ENCODE assay signal across 26 mouse cellular contexts in the genomic region with DNA sequence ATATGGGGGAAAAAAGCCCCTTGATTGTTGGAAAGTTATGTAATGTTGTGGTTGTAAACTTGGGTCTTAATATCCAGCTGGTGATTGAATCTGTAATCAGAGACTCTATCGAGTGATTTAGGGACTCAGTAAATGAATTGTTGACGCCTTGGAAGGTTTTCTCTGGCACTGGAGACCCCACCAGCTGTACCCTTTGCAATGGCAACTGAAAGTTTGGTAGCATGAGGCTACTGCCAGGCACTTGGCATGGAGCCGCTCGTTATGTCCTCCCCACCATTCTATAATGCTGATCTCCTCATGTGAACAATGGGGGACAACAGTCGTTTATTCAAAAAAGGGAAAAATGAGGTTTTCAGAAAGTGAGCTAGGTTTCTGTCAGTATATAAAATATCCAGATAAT.
DNase-seq lines count a peak whose midpoint lies in the region; ATAC-seq and TF ChIP-seq lines count a peak whose summit lies in the region.
"Had no signal": no experiment of that assay in that cellular context is flagged by ENCODE, and none has a peak within 500 bp of the region (broad histone marks: within the 10 kb centered on the region; RNA-seq: fewer than 3 reads in every experiment).

No protein-coding gene starts in this region.

- WGBS in forebrain, embryonic 14.5 days = 38% methylated on average over 5 of the region's 5 CpGs
- WGBS in forebrain, postnatal 0 days = 31% methylated on average over 5 of the region's 5 CpGs
- WGBS in heart, embryonic 12.5 days = 78% methylated on average over 5 of the region's 5 CpGs
- 85% methylated on average over 5 of the region's 5 CpGs for WGBS in heart, adult 2 months
- WGBS in heart, embryonic 15.5 days = 89% methylated on average over 5 of the region's 5 CpGs
- WGBS in heart, embryonic 11.5 days (ENCODE audit: insufficient replicate concordance) = 83% methylated on average over 5 of the region's 5 CpGs

- TF ChIP-seq CTCF in forebrain, postnatal 0 days (IDR thresholded peaks at IDR 0.05; ENCODE audit: low read depth) = no peak
- TF ChIP-seq CTCF in heart, adult 2 months (IDR thresholded peaks at IDR 0.05) = no peak
- no peak for TF ChIP-seq CTCF in brain, embryonic 14.5 days (IDR thresholded peaks at IDR 0.05; ENCODE audit: borderline replicate concordance, extremely low read depth, insufficient read depth, insufficient read length)

- intact Hi-C loops in heart, adult 2 months (cut with DNase I) = loop anchor here (10.0 kb wide), 2 partner anchors 99 to 219 kb away; no protein-coding TSS in a partner anchor

- H3K36me3 ChIP-seq in forebrain, embryonic 14.5 days (ENCODE audit: control insufficient read depth, insufficient read depth, low read length) = no peaks in the 10 kb centered on the region
- H3K36me3 ChIP-seq in forebrain, postnatal 0 days (ENCODE audit: insufficient read depth) = no peaks in the 10 kb centered on the region
- no peaks in the 10 kb centered on the region for H3K36me3 ChIP-seq in heart, embryonic 12.5 days
- no peaks in the 10 kb centered on the region for H3K36me3 ChIP-seq in heart, adult 2 months (ENCODE audit: control insufficient read depth, insufficient read depth, low read length)
- no peaks in the 10 kb centered on the region for H3K36me3 ChIP-seq in heart, embryonic 15.5 days
- no peaks in the 10 kb centered on the region for H3K36me3 ChIP-seq in heart, embryonic 11.5 days (ENCODE audit: control insufficient read depth, insufficient read depth, low read length)
- H3K36me3 ChIP-seq: embryonic facial prominence, embryonic 12.5 days; embryonic facial prominence, embryonic 15.5 days had no signal

- TF ChIP-seq EP300 in heart, adult 2 months (IDR thresholded peaks at IDR 0.05; ENCODE audit: insufficient read depth, low read depth, low read length) = no peak

- H3K4me3 ChIP-seq in forebrain, embryonic 14.5 days (ENCODE audit: low read depth, low read length) = no peak overlapping the region
- no peak overlapping the region for H3K4me3 ChIP-seq in forebrain, postnatal 0 days (ENCODE audit: low read depth, low read length)
- H3K4me3 ChIP-seq in heart, embryonic 12.5 days = no peak overlapping the region
- no peak overlapping the region for H3K4me3 ChIP-seq in heart, adult 2 months
- H3K4me3 ChIP-seq in heart, embryonic 15.5 days = no peak overlapping the region
- H3K4me3 ChIP-seq in heart, embryonic 11.5 days (ENCODE audit: low read depth, low read length) = no peak overlapping the region
- H3K4me3 ChIP-seq: embryonic facial prominence, embryonic 12.5 days; embryonic facial prominence, embryonic 15.5 days had no signal

- no peak overlapping the region for H3K4me2 ChIP-seq in forebrain, embryonic 14.5 days (ENCODE audit: low read length)
- no peak overlapping the region for H3K4me2 ChIP-seq in forebrain, postnatal 0 days (ENCODE audit: low read depth)
- no peak overlapping the region for H3K4me2 ChIP-seq in heart, embryonic 12.5 days
- no peak overlapping the region for H3K4me2 ChIP-seq in heart, embryonic 15.5 days
- H3K4me2 ChIP-seq in heart, embryonic 11.5 days = no peak overlapping the region
- H3K4me2 ChIP-seq: embryonic facial prominence, embryonic 12.5 days; embryonic facial prominence, embryonic 15.5 days; hindbrain, embryonic 14.5 days had no signal

- DNase-seq in forebrain, embryonic 14.5 days (ENCODE audit: low spot score) = peak; percentile 71
- DNase-seq in forebrain, postnatal 0 days = no peak
- no peak for DNase-seq in heart, adult 2 months
- DNase-seq in brain, embryonic 14.5 days (ENCODE audit: low read depth) = peak; percentile 83
- DNase-seq in urinary bladder, adult 2 months (ENCODE audit: low spot score) = no peak
- DNase-seq: adrenal gland, adult 2 months; adrenal gland, postnatal 14 days; cerebellum, adult 18-20 months; cerebellum, adult 9-10 months; cerebellum, postnatal 25 days; gastrocnemius, postnatal 10 days; gastrocnemius, postnatal 36 days; heart, postnatal 14 days; heart, postnatal 4 days; kidney, adult 18-20 months; kidney, adult 9 months had no signal

- H3K9ac ChIP-seq in forebrain, embryonic 14.5 days (ENCODE audit: low read length) = no peak overlapping the region
- H3K9ac ChIP-seq in forebrain, postnatal 0 days = no peak overlapping the region
- H3K9ac ChIP-seq in heart, embryonic 12.5 days = no peak overlapping the region
- H3K9ac ChIP-seq in heart, adult 2 months (ENCODE audit: low read depth, low read length) = no peak overlapping the region
- H3K9ac ChIP-seq in heart, embryonic 15.5 days = no peak overlapping the region
- no peak overlapping the region for H3K9ac ChIP-seq in heart, embryonic 11.5 days (ENCODE audit: low read depth, low read length)
- H3K9ac ChIP-seq: embryonic facial prominence, embryonic 12.5 days; embryonic facial prominence, embryonic 15.5 days; hindbrain, embryonic 14.5 days had no signal

- peak; percentile 69; the same call in 1 of the 2 replicates for ATAC-seq in forebrain, embryonic 14.5 days
- ATAC-seq in forebrain, postnatal 0 days = no peak
- ATAC-seq in heart, embryonic 12.5 days (ENCODE audit: insufficient number of reproducible peaks, low FRiP score) = no peak
- ATAC-seq in heart, embryonic 15.5 days (replicated peaks; ENCODE audit: insufficient number of reproducible peaks, insufficient read depth, low FRiP score, low read depth) = no peak
- no peak for ATAC-seq in heart, embryonic 11.5 days (replicated peaks; ENCODE audit: insufficient number of reproducible peaks, low FRiP score, low TSS enrichment)
- ATAC-seq: CD4-positive, CD25-positive, alpha-beta regulatory T cell, adult 4 months; hindbrain, postnatal 0 days; inflammation-experienced regulatory T-cells, adult 6 months; intestine, embryonic 16.5 days had no signal

- H3K4me1 ChIP-seq in forebrain, embryonic 14.5 days (ENCODE audit: control insufficient read depth, insufficient read depth, low read length) = peaks cover 11% of the 10 kb centered on the region
- H3K4me1 ChIP-seq in forebrain, postnatal 0 days (ENCODE audit: insufficient read depth) = no peaks in the 10 kb centered on the region
- H3K4me1 ChIP-seq in heart, embryonic 12.5 days (replicated peaks) = peaks cover 20% of the 10 kb centered on the region
- no peaks in the 10 kb centered on the region for H3K4me1 ChIP-seq in heart, adult 2 months (ENCODE audit: control insufficient read depth, insufficient read depth, low read length)
- peaks cover 26% of the 10 kb centered on the region for H3K4me1 ChIP-seq in heart, embryonic 15.5 days (replicated peaks)
- no peaks in the 10 kb centered on the region; the same call in 1 of the 2 replicates for H3K4me1 ChIP-seq in heart, embryonic 11.5 days (ENCODE audit: control insufficient read depth, insufficient read depth, low read length)
- H3K4me1 ChIP-seq: embryonic facial prominence, embryonic 12.5 days; embryonic facial prominence, embryonic 15.5 days had no signal

- no peaks in the 10 kb centered on the region for H3K27me3 ChIP-seq in forebrain, embryonic 14.5 days (replicated peaks; ENCODE audit: control insufficient read depth, insufficient read depth, low read length)
- no peaks in the 10 kb centered on the region for H3K27me3 ChIP-seq in forebrain, postnatal 0 days (ENCODE audit: insufficient read depth, low read length)
- H3K27me3 ChIP-seq in heart, embryonic 12.5 days (replicated peaks) = no peaks in the 10 kb centered on the region
- H3K27me3 ChIP-seq in heart, adult 2 months (ENCODE audit: control insufficient read depth, insufficient read depth, low read length) = no peaks in the 10 kb centered on the region
- no peaks in the 10 kb centered on the region for H3K27me3 ChIP-seq in heart, embryonic 15.5 days
- H3K27me3 ChIP-seq in heart, embryonic 11.5 days (ENCODE audit: control insufficient read depth, insufficient read depth, low read length) = no peaks in the 10 kb centered on the region
- H3K27me3 ChIP-seq: embryonic facial prominence, embryonic 12.5 days; embryonic facial prominence, embryonic 15.5 days had no signal

- H3K9me3 ChIP-seq in forebrain, embryonic 14.5 days (replicated peaks; ENCODE audit: control insufficient read depth, low read length) = no peaks in the 10 kb centered on the region
- H3K9me3 ChIP-seq in forebrain, postnatal 0 days (ENCODE audit: low read length) = no peaks in the 10 kb centered on the region
- H3K9me3 ChIP-seq in heart, embryonic 12.5 days (replicated peaks) = no peaks in the 10 kb centered on the region
- no peaks in the 10 kb centered on the region for H3K9me3 ChIP-seq in heart, embryonic 15.5 days (replicated peaks)
- H3K9me3 ChIP-seq in heart, embryonic 11.5 days (replicated peaks; ENCODE audit: control insufficient read depth, low read length) = no peaks in the 10 kb centered on the region
- H3K9me3 ChIP-seq: embryonic facial prominence, embryonic 12.5 days; embryonic facial prominence, embryonic 15.5 days had no signal

- peak overlapping the region; percentile 39; the same call in 1 of the 2 replicates for H3K27ac ChIP-seq in forebrain, embryonic 14.5 days (ENCODE audit: low read depth, low read length)
- H3K27ac ChIP-seq in forebrain, postnatal 0 days (ENCODE audit: low read depth, low read length) = no peak overlapping the region
- H3K27ac ChIP-seq in heart, embryonic 12.5 days (ENCODE audit: poor library complexity, severe bottlenecking) = peak overlapping the region; percentile 77; the same call in 1 of the 2 replicates
- no peak overlapping the region for H3K27ac ChIP-seq in heart, adult 2 months
- H3K27ac ChIP-seq in heart, embryonic 15.5 days = peak overlapping the region; percentile 83
- no peak overlapping the region for H3K27ac ChIP-seq in heart, embryonic 11.5 days (ENCODE audit: low read depth, low read length)
- H3K27ac ChIP-seq: embryonic facial prominence, embryonic 12.5 days; embryonic facial prominence, embryonic 15.5 days; hindbrain, embryonic 14.5 days; hindbrain, postnatal 0 days had no signal

- TF ChIP-seq POLR2A in heart, adult 2 months (IDR thresholded peaks at IDR 0.05; ENCODE audit: insufficient read depth, low read depth, low read length) = no peak
- TF ChIP-seq POLR2A in brain, embryonic 14.5 days (IDR thresholded peaks at IDR 0.05; ENCODE audit: borderline replicate concordance, extremely low read depth, insufficient read depth, insufficient read length, poor library complexity, severe bottlenecking) = no peak

- no peaks in the 10 kb centered on the region for H3K79me2 ChIP-seq in heart, adult 2 months (replicated peaks; ENCODE audit: control insufficient read depth, insufficient read depth, low read length)

Comparison
In these comparisons a context has a peak if more than half of its experiments do, and no peak if none do; other contexts are left out.
1. DNase-seq: peak in forebrain, embryonic 14.5 days (single experiment) and brain, embryonic 14.5 days (single experiment); none in forebrain, postnatal 0 days (single experiment), heart, adult 2 months (0 of 2) and urinary bladder, adult 2 months (single experiment).
2. H3K27ac ChIP-seq: peak in forebrain, embryonic 14.5 days (single experiment), heart, embryonic 12.5 days (single experiment) and heart, embryonic 15.5 days (single experiment); none in forebrain, postnatal 0 days (single experiment), heart, adult 2 months (single experiment) and heart, embryonic 11.5 days (single experiment).